Comparison of ENCODE assay signal across 8 mouse cellular contexts in the genomic region with DNA sequence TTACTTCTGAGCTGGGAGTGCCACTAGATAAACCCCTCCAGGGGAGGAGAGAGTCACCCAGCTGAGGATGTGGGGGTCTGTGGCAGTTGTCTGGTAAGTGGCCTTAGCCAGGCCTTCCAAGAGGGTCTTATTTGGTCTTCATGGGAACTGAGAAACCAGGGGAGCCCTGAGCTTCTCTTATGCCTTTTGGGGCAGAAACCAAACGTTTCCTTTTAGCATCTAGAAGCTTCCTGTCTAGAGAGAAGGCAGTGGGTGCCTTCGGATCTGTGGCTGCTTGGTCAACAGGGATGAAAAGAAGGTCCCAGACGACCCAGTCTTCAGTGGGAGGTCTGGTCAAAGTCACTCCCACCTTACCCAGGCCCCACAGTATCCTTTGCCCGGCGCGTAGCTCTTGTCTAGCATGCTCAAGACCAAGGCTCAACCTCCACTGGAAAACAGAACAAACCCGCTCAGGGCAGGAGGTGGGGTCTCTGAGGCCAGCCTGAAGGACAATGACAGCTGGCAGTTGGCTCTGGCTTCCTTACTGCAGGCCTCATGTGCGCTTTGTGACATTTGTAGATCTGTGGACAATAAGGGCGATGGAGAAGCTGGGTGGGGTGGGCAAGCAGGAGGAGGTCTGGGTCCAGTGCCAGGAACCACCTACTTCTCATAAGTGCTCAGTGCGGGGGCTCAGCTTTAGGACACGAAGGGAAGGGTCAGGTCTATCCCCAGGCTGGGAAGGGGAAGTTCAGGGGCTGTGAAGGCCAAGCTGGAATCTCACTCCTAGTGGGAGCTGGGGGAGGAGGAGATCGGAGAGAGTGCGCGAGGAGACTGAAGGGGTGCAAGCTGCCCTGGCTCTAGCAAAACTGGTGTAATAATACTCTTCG. TPM values are rescaled to one million over a fixed set of nuclear protein-coding genes. Genes with fewer than 3 reads are reported as not detected.
DNase-seq lines count a peak whose midpoint lies in the region; ATAC-seq lines count a peak whose summit lies in the region.
"Had no signal": no experiment of that assay in that cellular context is flagged by ENCODE, and none has a peak within 500 bp of the region (broad histone marks: within the 10 kb centered on the region; RNA-seq: fewer than 3 reads in every experiment).

A gene (plus strand): TSS at position 27 of the 866 bp plus-strand sequence.

- H3K4me2 ChIP-seq in lung, embryonic 15.5 days = peak within 1 kb of the TSS; percentile 41
- peak within 1 kb of the TSS; percentile 31; the same call in 1 of the 2 replicates for H3K4me2 ChIP-seq in forebrain, embryonic 11.5 days (ENCODE audit: low read depth, low read length, severe bottlenecking)
- H3K4me2 ChIP-seq in intestine, embryonic 16.5 days (ENCODE audit: low read depth, low read length) = peak within 1 kb of the TSS; percentile 40
- peak within 1 kb of the TSS; percentile 38 for H3K4me2 ChIP-seq in neural tube, embryonic 15.5 days

- intact Hi-C loops in gastrocnemius, postnatal 14 days (cut with DNase I; ENCODE audit: low total_unique reads) = no loop called here

- H3K36me3 ChIP-seq in lung, embryonic 15.5 days = no peaks in the 10 kb centered on the region
- H3K36me3 ChIP-seq in forebrain, embryonic 11.5 days (ENCODE audit: control insufficient read depth, insufficient read depth, low read length) = no peaks in the 10 kb centered on the region
- H3K36me3 ChIP-seq in intestine, embryonic 16.5 days (ENCODE audit: control insufficient read depth, insufficient read depth, low read length) = no peaks in the 10 kb centered on the region
- no peaks in the 10 kb centered on the region for H3K36me3 ChIP-seq in neural tube, embryonic 15.5 days

- no peak within 1 kb of the TSS for H3K27ac ChIP-seq in lung, embryonic 15.5 days
- H3K27ac ChIP-seq in forebrain, embryonic 11.5 days (ENCODE audit: low read depth, low read length) = no peak within 1 kb of the TSS
- H3K27ac ChIP-seq in intestine, embryonic 16.5 days (ENCODE audit: low read length) = peak within 1 kb of the TSS; percentile 40
- H3K27ac ChIP-seq in neural tube, embryonic 15.5 days (replicated peaks) = no peak within 1 kb of the TSS

- no peak within 1 kb of the TSS for H3K4me3 ChIP-seq in lung, embryonic 15.5 days
- no peak within 1 kb of the TSS for H3K4me3 ChIP-seq in forebrain, embryonic 11.5 days (ENCODE audit: low read depth, low read length)
- H3K4me3 ChIP-seq in intestine, embryonic 16.5 days (ENCODE audit: low read length) = 0 out of 2 replicates have a peak within 1 kb of the TSS, but pooled peaks have one; percentile 13
- H3K4me3 ChIP-seq in neural tube, embryonic 15.5 days (replicated peaks) = no peak within 1 kb of the TSS

- H3K4me1 ChIP-seq in lung, embryonic 15.5 days = peaks cover 17% of the 10 kb centered on the region; the same call in 1 of the 2 replicates
- H3K4me1 ChIP-seq in forebrain, embryonic 11.5 days (replicated peaks; ENCODE audit: control insufficient read depth, insufficient read depth, low read length) = no peaks in the 10 kb centered on the region; the same call in 1 of the 2 replicates
- H3K4me1 ChIP-seq in intestine, embryonic 16.5 days (ENCODE audit: control insufficient read depth, insufficient read depth, low read length) = peaks cover 5% of the 10 kb centered on the region
- H3K4me1 ChIP-seq in neural tube, embryonic 15.5 days = peaks cover 7% of the 10 kb centered on the region

- 55% methylated on average over 15 of the region's 15 CpGs for WGBS in lung, embryonic 15.5 days
- WGBS in forebrain, embryonic 11.5 days = 69% methylated on average over 15 of the region's 15 CpGs
- 59% methylated on average over 15 of the region's 15 CpGs for WGBS in intestine, embryonic 16.5 days
- WGBS in neural tube, embryonic 15.5 days = 69% methylated on average over 15 of the region's 15 CpGs

- no peaks in the 10 kb centered on the region for H3K9me3 ChIP-seq in lung, embryonic 15.5 days
- H3K9me3 ChIP-seq in forebrain, embryonic 11.5 days (ENCODE audit: control insufficient read depth, low read length) = no peaks in the 10 kb centered on the region
- no peaks in the 10 kb centered on the region for H3K9me3 ChIP-seq in intestine, embryonic 16.5 days (ENCODE audit: control insufficient read depth, low read length)
- H3K9me3 ChIP-seq in neural tube, embryonic 15.5 days (replicated peaks) = no peaks in the 10 kb centered on the region

- H3K9ac ChIP-seq in lung, embryonic 15.5 days = no peak within 1 kb of the TSS
- H3K9ac ChIP-seq in forebrain, embryonic 11.5 days (ENCODE audit: low read length) = no peak within 1 kb of the TSS
- peak within 1 kb of the TSS; percentile 30; the same call in 1 of the 2 replicates for H3K9ac ChIP-seq in intestine, embryonic 16.5 days (ENCODE audit: low read depth, low read length)
- H3K9ac ChIP-seq in neural tube, embryonic 15.5 days (replicated peaks) = no peak within 1 kb of the TSS

- no peaks in the 10 kb centered on the region for H3K27me3 ChIP-seq in lung, embryonic 15.5 days
- H3K27me3 ChIP-seq in forebrain, embryonic 11.5 days (ENCODE audit: control insufficient read depth, insufficient read depth, low read length) = no peaks in the 10 kb centered on the region
- H3K27me3 ChIP-seq in intestine, embryonic 16.5 days (replicated peaks; ENCODE audit: control insufficient read depth, insufficient read depth, low read length) = no peaks in the 10 kb centered on the region
- no peaks in the 10 kb centered on the region for H3K27me3 ChIP-seq in neural tube, embryonic 15.5 days (replicated peaks)

- no peak for ATAC-seq in lung, embryonic 15.5 days (ENCODE audit: borderline replicate concordance, extremely low read depth, low FRiP score, low TSS enrichment)
- 0 out of 2 replicates have a peak, but pooled peaks have one; percentile 18 for ATAC-seq in forebrain, embryonic 11.5 days (replicated peaks; ENCODE audit: low FRiP score)
- ATAC-seq in intestine, embryonic 16.5 days = peak; percentile 29
- no peak; the same call in 1 of the 2 replicates for ATAC-seq in neural tube, embryonic 15.5 days (ENCODE audit: low FRiP score)

- DNase-seq in lung, adult 18-20 months = no peak
- no peak for DNase-seq in forebrain, embryonic 11.5 days (ENCODE audit: low spot score)
- DNase-seq in gastrocnemius, postnatal 14 days = no peak
- no peak for DNase-seq in ovary, postnatal 14 days (ENCODE audit: low spot score)

RNA-seq across cellular contexts. Expression of the gene that starts here (rescaled TPM):
- polyA plus RNA-seq in lung, embryonic 15.5 days (2015; fragmentation: Nextera tagmentation; extraction: Ambion mirVana) = not detected in 2 replicates
- not detected in 2 replicates for polyA plus RNA-seq in forebrain, embryonic 11.5 days (2014; fragmentation: Nextera tagmentation; extraction: Ambion mirVana)
- not detected in 2 replicates for polyA plus RNA-seq in intestine, embryonic 16.5 days (2015; fragmentation: Nextera tagmentation; extraction: Ambion mirVana)
- polyA plus RNA-seq in neural tube, embryonic 15.5 days (2015; fragmentation: Nextera tagmentation; extraction: Ambion mirVana) = not detected in 2 replicates
- 1 to 10 TPM; 6.9 to 7.7 TPM for total RNA-seq in gastrocnemius, postnatal 14 days (2021)
- polyA plus RNA-seq: neural tube, embryonic 11.5 days had no signal

Comparison
In these comparisons a context has a peak if more than half of its experiments do, and no peak if none do; other contexts are left out.
1. Peak in ATAC-seq and H3K4me2 ChIP-seq in forebrain, embryonic 11.5 days; RNA of the gene not detected or under 1 TPM.
2. Peak in ATAC-seq, H3K4me3 ChIP-seq, H3K27ac ChIP-seq, H3K9ac ChIP-seq and H3K4me2 ChIP-seq in intestine, embryonic 16.5 days; RNA of the gene not detected or under 1 TPM.